Mouse (Mus musculus) brain, embryonic 14.5 days (tissue): ENCODE measurements around the gene Mettl21e. TPM values are rescaled to one million over a fixed set of nuclear protein-coding genes. Genes with fewer than 3 reads are reported as not detected.

ENCODE experiments used
- DNase-seq: peaks from one replicate; pipeline ENCODE4 v3.0.0-alpha.2; 2011; ENCODE audit warnings: low read depth
- CTCF ChIP-seq: fragments of 200-500 bp; IDR thresholded peaks from 2 replicates; pipeline ENCODE4 v1.5.1; 2012; ENCODE audit warnings: inconsistent platforms, mild to moderate bottlenecking, moderate library complexity, borderline replicate concordance; ENCODE audit not compliant: insufficient read depth, insufficient read length; ENCODE audit errors: extremely low read depth
- POLR2A ChIP-seq: fragments of 200-500 bp; IDR thresholded peaks from 2 replicates; pipeline ENCODE4 v1.6.1; 2012; ENCODE audit warnings: mild to moderate bottlenecking, inconsistent platforms, borderline replicate concordance; ENCODE audit not compliant: poor library complexity, insufficient read depth, insufficient read length, severe bottlenecking; ENCODE audit errors: extremely low read depth
- polyA plus RNA-seq: library from polyadenylated mRNA; depleted of rRNA; stranded (reverse); fragments of >200 nt; gene quantifications from 2 replicates; pipeline ENCODE4 v1.2.3, GENCODE M21; 2012; rRNA removed

Mettl21e gene
- polyA plus RNA-seq, 1 experiment, result not detected

DNA sequence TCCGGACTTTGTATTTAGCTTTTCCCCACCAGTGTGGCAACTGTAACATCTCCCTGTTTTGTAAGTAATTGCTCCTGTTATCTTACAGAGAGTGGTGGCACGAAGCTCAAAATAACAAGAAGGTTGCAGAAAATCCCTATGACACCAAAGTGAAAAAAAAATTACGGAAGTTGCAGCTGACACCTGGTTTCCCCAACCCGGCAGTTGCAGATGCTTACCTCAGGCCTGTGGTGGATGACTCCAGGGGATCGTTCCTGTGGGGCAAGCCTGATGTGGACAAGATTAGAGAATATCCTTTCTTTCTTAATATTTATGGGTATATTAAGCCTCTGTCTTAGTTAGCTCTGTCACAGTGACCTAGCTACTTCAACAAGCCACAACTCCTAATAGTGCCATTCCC lies 40.7 kb downstream of the Mettl21e start:
- DNase-seq, result no peak
- no peak for TF ChIP-seq POLR2A
- no peak for TF ChIP-seq CTCF

DNA sequence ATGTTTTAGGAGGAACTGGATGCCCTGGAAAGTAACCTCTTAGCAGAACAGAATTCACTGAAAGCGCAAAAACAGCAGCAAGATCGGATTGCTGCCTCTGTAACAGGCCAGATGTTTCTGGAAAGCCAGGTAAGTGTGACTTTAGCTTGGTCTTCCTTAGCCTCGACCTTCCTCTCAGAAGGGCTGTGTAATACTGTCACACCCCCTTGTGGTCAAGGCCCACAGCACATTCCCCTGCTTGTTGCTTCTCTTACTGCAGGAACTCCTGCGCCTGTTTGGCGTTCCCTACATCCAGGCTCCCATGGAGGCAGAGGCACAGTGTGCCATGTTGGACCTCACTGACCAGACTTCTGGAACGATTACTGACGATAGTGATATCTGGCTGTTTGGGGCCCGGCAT lies 44.9 kb downstream of the Mettl21e start:
- no peak for DNase-seq
- TF ChIP-seq CTCF (peak; percentile 24; the same call in 1 of the 2 replicates), POLR2A (no peak)

DNA sequence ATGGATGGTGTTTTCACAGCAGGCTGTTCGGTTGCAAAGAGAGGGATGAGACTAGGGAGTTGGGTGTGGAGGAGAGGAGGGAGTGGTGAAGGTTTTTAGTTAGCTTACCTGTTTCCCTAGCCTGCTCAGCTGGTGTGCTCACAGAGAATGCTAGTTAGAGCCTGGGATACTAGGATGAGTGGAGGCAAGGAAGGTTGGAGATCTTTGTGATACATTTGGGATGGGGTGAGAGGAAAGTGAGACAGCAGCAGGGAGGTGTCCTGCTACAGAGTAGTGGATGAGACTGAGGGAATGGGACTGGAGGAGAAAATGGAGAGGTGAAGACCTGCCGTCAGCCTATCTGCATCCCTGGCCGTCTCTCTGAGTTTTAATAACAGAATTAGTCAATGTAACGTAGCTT lies 46.1 kb downstream of the Mettl21e start:
- DNase-seq, result no peak
- TF ChIP-seq CTCF (no peak), POLR2A (no peak)

DNA sequence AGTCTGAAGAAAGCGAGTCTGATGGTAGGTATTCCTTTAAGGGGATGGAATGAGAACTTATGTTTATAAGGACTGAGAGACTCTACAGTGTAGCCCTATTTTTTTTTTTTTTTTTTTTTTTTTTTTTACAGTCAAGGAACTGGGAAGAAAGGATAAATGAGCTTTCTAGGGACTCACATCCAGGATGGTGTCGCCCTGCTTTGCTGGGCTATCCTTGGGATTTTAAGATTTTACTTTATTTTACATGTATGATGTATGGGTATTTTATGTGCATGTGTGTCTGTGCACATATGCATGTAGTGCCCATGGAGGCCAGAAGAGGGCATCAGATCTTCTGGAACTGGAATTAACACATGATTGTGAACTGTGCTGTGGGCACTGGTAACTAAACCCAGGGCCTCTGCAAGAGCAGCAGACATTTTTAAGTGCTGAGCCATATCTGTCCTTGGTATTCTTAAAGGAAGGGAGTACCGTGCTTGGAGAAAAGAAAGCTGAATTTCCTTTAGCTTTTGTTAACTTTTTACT lies 50.8 kb downstream of the Mettl21e start:
- DNase-seq, result no peak
- TF ChIP-seq CTCF, result no peak
- no peak for TF ChIP-seq POLR2A

DNA sequence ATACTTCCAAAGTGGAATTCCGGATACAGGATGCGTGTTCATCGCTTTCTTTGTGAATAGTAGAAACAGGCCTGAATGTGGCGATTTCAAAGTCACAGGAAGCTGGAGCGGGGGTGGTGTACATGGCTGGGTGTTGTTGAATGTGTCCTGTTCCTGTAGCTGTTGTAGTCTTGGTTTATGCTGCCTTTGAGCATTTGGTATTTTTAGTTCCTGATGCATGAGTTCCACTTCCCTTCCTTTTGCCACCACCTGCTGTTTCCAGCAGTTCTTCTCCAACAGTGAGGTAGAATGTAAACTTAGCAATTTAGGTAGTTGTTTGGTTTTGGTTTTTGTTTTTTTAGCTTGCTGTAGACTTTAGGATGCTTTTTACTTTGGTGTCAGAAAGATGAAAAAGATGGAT lies 56.4 kb downstream of the Mettl21e start:
- no peak for TF ChIP-seq CTCF
- TF ChIP-seq POLR2A, result no peak
- DNase-seq, result no peak

DNA sequence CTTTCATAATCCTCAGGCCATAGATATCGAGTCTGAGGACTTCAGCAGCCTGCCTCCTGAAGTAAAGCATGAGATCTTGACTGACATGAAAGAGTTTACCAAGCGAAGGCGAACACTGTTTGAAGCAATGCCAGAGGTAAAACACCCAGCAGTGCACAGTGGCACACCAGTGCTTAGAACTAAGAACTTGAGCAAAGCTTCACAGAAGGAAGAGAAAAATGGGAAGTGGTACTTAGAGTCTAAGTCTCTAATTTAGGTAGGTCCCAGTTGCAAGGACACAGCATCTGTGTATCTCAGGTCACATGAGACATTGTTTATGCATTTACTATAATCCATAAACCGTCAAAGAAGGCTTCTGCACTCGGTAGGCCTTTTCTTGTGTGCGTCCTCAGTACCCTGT lies 56.9 kb downstream of the Mettl21e start:
- no peak for DNase-seq
- no peak for TF ChIP-seq CTCF
- no peak for TF ChIP-seq POLR2A

DNA sequence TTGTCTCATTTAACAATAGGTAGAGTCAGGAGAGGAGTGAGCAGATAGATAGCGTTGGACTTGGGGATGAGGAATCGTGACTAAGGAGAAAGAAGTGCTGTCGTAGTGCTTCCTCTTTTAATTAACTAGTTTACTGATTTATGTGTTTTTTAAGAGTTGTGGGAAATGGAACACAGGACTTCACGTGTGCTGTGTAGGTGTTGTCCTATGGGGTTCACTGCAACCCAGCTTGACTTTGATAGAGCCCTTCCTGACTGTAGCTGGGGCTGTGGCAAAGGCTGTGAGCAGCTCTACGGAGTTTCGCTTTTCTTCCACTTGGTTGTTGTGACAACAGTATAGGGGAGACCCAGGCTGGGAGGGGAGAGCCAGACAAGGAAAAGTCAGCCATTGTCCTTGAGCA lies 60.4 kb downstream of the Mettl21e start:
- TF ChIP-seq CTCF, result no peak
- TF ChIP-seq POLR2A, result no peak

DNA sequence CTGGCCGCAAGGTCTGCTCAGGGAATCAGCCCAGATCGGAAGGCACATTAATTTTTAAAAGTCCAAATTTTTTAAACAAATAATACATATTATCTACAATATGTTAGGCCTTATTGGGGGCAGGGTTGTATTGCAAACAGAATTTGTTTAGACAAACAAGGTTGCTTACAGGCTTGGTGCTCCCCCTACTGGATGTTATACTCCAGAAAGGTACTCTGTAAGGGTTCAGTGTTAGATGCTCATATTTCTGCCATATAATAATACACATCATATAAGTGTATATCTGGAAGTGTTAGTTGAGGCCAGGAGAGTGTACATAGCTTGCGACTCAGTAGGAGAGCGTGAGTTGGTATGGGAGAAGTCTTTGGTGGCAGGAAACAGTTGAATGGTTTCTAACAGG lies 63.5 kb downstream of the Mettl21e start:
- TF ChIP-seq CTCF (no peak), POLR2A (no peak)
- DNase-seq, result peak; percentile 31

More for the DNA sequence above, 60.4 kb downstream of the Mettl21e start:
- no peak for DNase-seq

Other genes with a start within 250 kb of the Mettl21e start
- 1.5 and 1.7 TPM in 2 replicates for gene Mettl21c, start 198.9 kb downstream of the Mettl21e start, polyA plus RNA-seq
- gene Gm8251, start 157.0 kb downstream of the Mettl21e start, polyA plus RNA-seq, result 0.15 and 0.23 TPM in 2 replicates
- gene Tex30, start 116.5 kb downstream of the Mettl21e start, polyA plus RNA-seq, result 20.7 and 32.6 TPM in 2 replicates
- gene Kdelc1, start 100.2 kb downstream of the Mettl21e start, polyA plus RNA-seq, result 24.2 and 32.2 TPM in 2 replicates
- 19.7 and 20.9 TPM in 2 replicates for gene Bivm, start 100.0 kb downstream of the Mettl21e start, polyA plus RNA-seq
- gene Ercc5, start 71.2 kb downstream of the Mettl21e start, polyA plus RNA-seq, result 28.5 and 28.7 TPM in 2 replicates